Mouse (Mus musculus) C2C12 (cell line): ENCODE measurements around the gene Pacsin2.

Source experiments
- CTCF ChIP-seq: IDR thresholded peaks from one replicate; pipeline ENCODE4 v1.5.1; 2011; ENCODE audit not compliant: control insufficient read depth, insufficient read depth, insufficient read length
- MAX ChIP-seq: IDR thresholded peaks from one replicate; pipeline ENCODE4 v1.6.1; 2011; ENCODE audit warnings: mild to moderate bottlenecking, control low read depth

- TF ChIP-seq CTCF = no peak
- no peak for TF ChIP-seq MAX
These were observed 23.2 kb upstream of the Pacsin2 start for GRCm38 (mm10) chr15:83487477-83488115.
